Mouse (Mus musculus) lung, postnatal 25 days (tissue): ENCODE results near the gene Trat1.

ENCODE experiments used
- DNase-seq: peaks from one replicate; pipeline ENCODE4 v3.0.0; 2022; ENCODE audit warnings: low spot score

Gene Trat1

GRCm38 (mm10) chr16:48719679-48720078 lies 52.1 kb downstream of the Trat1 start:
- no peak for DNase-seq

GRCm38 (mm10) chr16:48716343-48716742 lies 55.5 kb downstream of the Trat1 start:
- DNase-seq, result no peak

GRCm38 (mm10) chr16:48701896-48702295 lies 69.9 kb downstream of the Trat1 start:
- no peak for DNase-seq
